Mouse (Mus musculus): Measurements from ENCODE around the gene Krtap5-2.
"Not testable (repeated sequence)": the region's sequence is repeated elsewhere in the genome, so short reads cannot be mapped to it uniquely, and the experiment has no call there.

The Krtap5-2 gene

GRCm38 (mm10) chr7:142140696-142141095, 35.1 kb downstream of the Krtap5-2 start:
- DNase-seq (ENCODE audit: low spot score in 2 of 2): no peak

- DNase-seq (ENCODE audit: low spot score in 2 of 2): not testable (repeated sequence)
These were observed 39.9 kb downstream of the Krtap5-2 start, which contains the start of gene Gm39115 for GRCm38 (mm10) chr7:142135934-142136333. Gene Gm39115 (minus strand): TSS chr7:142136034.

GRCm38 (mm10) chr7:142134206-142134995, 41.4 kb downstream of the Krtap5-2 start:
- DNase-seq (ENCODE audit: low spot score in 2 of 2): peak in 1 of 2 experiments; percentile 18

DNA sequence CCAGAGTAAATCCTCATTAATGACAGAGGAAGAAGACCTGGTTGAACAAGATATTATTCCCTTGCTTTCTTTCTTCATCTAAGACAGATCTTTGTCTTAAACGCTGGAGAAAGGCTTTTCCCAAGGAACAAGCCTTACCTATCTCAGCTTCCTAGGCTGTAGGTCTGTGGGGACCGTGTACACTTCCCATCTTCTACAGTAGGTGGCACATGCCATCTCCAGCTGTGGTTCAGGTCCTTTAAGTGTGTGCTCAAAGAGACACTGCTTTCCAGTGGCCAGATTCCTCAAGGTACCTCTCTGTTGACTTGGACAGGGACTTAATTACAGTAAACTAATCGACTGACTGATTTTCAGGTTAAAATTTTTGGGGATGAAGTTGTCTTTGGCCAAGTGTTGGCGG, 47.0 kb downstream of the Krtap5-2 start:
- DNase-seq (ENCODE audit: low spot score in 2 of 2): no peak
